Mouse (Mus musculus): ENCODE data around the gene Dph1. TPM values are rescaled to one million over a fixed set of nuclear protein-coding genes. Genes with fewer than 3 reads are reported as not detected.
A peak's percentile ranks its signal among the peaks of the same experiment; 100 is the strongest.

Dph1 gene
- polyA plus RNA-seq, 1 experiment from 2014 or later: 20.4 TPM

GRCm38 (mm10) chr11:75220115-75220514 is 29.1 kb upstream of the Dph1 start:
- Histone ChIP-seq H3K4me3 (no peak overlapping the region), H3K27me3 (no peaks in the 10 kb centered on the region), H3K4me1 (peaks cover 15% of the 10 kb centered on the region), H3K27ac (no peak overlapping the region), H3K4me2 (peak overlapping the region; percentile 22; the same call in 1 of the 2 replicates), H3K9ac (no peak overlapping the region), H3K9me3 (no peaks in the 10 kb centered on the region), H3K36me3 (no peaks in the 10 kb centered on the region)
- WGBS: 20% methylated on average over 9 of the region's 9 CpGs
- ATAC-seq (ENCODE audit: borderline replicate concordance, extremely low read depth, low FRiP score, low TSS enrichment): peak; percentile 59; the same call in 1 of the 2 replicates

- Histone ChIP-seq H3K9me3 (no peaks in the 10 kb centered on the region), H3K9ac (peak overlapping the region; percentile 28), H3K27ac (peak overlapping the region; percentile 24; the same call in 1 of the 2 replicates), H3K36me3 (no peaks in the 10 kb centered on the region), H3K4me1 (peaks cover 19% of the 10 kb centered on the region), H3K27me3 (no peaks in the 10 kb centered on the region), H3K4me3 (peak overlapping the region; percentile 30), H3K4me2 (peak overlapping the region; percentile 63)
- WGBS: 21% methylated on average over 13 of the region's 13 CpGs
- peak; percentile 8 for ATAC-seq (ENCODE audit: borderline replicate concordance, extremely low read depth, low FRiP score, low TSS enrichment)
Observed at GRCm38 (mm10) chr11:75214081-75214950, 23.3 kb upstream of the Dph1 start.

GRCm38 (mm10) chr11:75213372-75214080 is 22.5 kb upstream of the Dph1 start:
- Histone ChIP-seq H3K9me3 (no peaks in the 10 kb centered on the region), H3K4me1 (peaks cover 19% of the 10 kb centered on the region), H3K27me3 (no peaks in the 10 kb centered on the region), H3K4me2 (peak overlapping the region; percentile 63), H3K27ac (peak overlapping the region; percentile 24; the same call in 1 of the 2 replicates), H3K9ac (peak overlapping the region; percentile 28), H3K4me3 (peak overlapping the region; percentile 30), H3K36me3 (no peaks in the 10 kb centered on the region)
- WGBS: 7% methylated on average over 35 of the region's 35 CpGs
- peak; percentile 60 for ATAC-seq (ENCODE audit: borderline replicate concordance, extremely low read depth, low FRiP score, low TSS enrichment)

GRCm38 (mm10) chr11:75212876-75213275 is 21.8 kb upstream of the Dph1 start:
- Histone ChIP-seq H3K36me3 (no peaks in the 10 kb centered on the region), H3K4me1 (peaks cover 19% of the 10 kb centered on the region), H3K27me3 (no peaks in the 10 kb centered on the region), H3K9ac (no peak overlapping the region), H3K4me2 (no peak overlapping the region), H3K27ac (no peak overlapping the region), H3K4me3 (no peak overlapping the region), H3K9me3 (no peaks in the 10 kb centered on the region)
- WGBS: 70% methylated on average over 1 of the region's 3 CpGs
- no peak for ATAC-seq (ENCODE audit: borderline replicate concordance, extremely low read depth, low FRiP score, low TSS enrichment)

- peak; percentile 33 for ATAC-seq (ENCODE audit: borderline replicate concordance, extremely low read depth, low FRiP score, low TSS enrichment)
- Histone ChIP-seq H3K27ac (peak overlapping the region; percentile 41), H3K9me3 (no peaks in the 10 kb centered on the region), H3K4me2 (no peak overlapping the region), H3K36me3 (no peaks in the 10 kb centered on the region), H3K4me3 (no peak overlapping the region), H3K27me3 (no peaks in the 10 kb centered on the region), H3K9ac (no peak overlapping the region), H3K4me1 (peaks cover 19% of the 10 kb centered on the region)
- 57% methylated on average over 8 of the region's 8 CpGs for WGBS
Observed at GRCm38 (mm10) chr11:75212031-75212667, 21.1 kb upstream of the Dph1 start.

GRCm38 (mm10) chr11:75210755-75211154 is 19.7 kb upstream of the Dph1 start:
- no peaks in the 10 kb centered on the region for H3K27me3 ChIP-seq
- H3K4me1 ChIP-seq: peaks cover 19% of the 10 kb centered on the region
- H3K9ac ChIP-seq: no peak overlapping the region
- no peak overlapping the region for H3K4me2 ChIP-seq
- 62% methylated on average over 6 of the region's 6 CpGs for WGBS
- no peaks in the 10 kb centered on the region for H3K36me3 ChIP-seq
- no peak overlapping the region for H3K27ac ChIP-seq
- H3K9me3 ChIP-seq: no peaks in the 10 kb centered on the region
- no peak overlapping the region for H3K4me3 ChIP-seq
- no peak for ATAC-seq (ENCODE audit: borderline replicate concordance, extremely low read depth, low FRiP score, low TSS enrichment)

- no peak overlapping the region for H3K9ac ChIP-seq
- no peaks in the 10 kb centered on the region for H3K9me3 ChIP-seq
- no peaks in the 10 kb centered on the region for H3K27me3 ChIP-seq
- H3K27ac ChIP-seq: no peak overlapping the region
- H3K4me3 ChIP-seq: no peak overlapping the region
- peaks cover 19% of the 10 kb centered on the region for H3K4me1 ChIP-seq
- H3K4me2 ChIP-seq: no peak overlapping the region
- no peaks in the 10 kb centered on the region for H3K36me3 ChIP-seq
- no peak for ATAC-seq (ENCODE audit: borderline replicate concordance, extremely low read depth, low FRiP score, low TSS enrichment)
- 81% methylated on average over 4 of the region's 4 CpGs for WGBS
Observed at GRCm38 (mm10) chr11:75210093-75210492, 19.1 kb upstream of the Dph1 start.

GRCm38 (mm10) chr11:75209363-75209762 is 18.3 kb upstream of the Dph1 start:
- Histone ChIP-seq H3K4me1 (peaks cover 18% of the 10 kb centered on the region), H3K9ac (no peak overlapping the region), H3K9me3 (no peaks in the 10 kb centered on the region), H3K36me3 (no peaks in the 10 kb centered on the region), H3K4me3 (no peak overlapping the region), H3K27me3 (no peaks in the 10 kb centered on the region), H3K4me2 (no peak overlapping the region), H3K27ac (no peak overlapping the region)
- WGBS: 73% methylated on average over 4 of the region's 4 CpGs
- no peak for ATAC-seq (ENCODE audit: borderline replicate concordance, extremely low read depth, low FRiP score, low TSS enrichment)

- Histone ChIP-seq H3K36me3 (no peaks in the 10 kb centered on the region), H3K9ac (no peak overlapping the region), H3K4me2 (no peak overlapping the region), H3K9me3 (no peaks in the 10 kb centered on the region), H3K27ac (no peak overlapping the region), H3K4me3 (no peak overlapping the region), H3K4me1 (peaks cover 10% of the 10 kb centered on the region), H3K27me3 (no peaks in the 10 kb centered on the region)
- no peak for ATAC-seq (ENCODE audit: borderline replicate concordance, extremely low read depth, low FRiP score, low TSS enrichment)
- 78% methylated on average over 4 of the region's 4 CpGs for WGBS
Observed at GRCm38 (mm10) chr11:75206347-75206746, 15.3 kb upstream of the Dph1 start.

- ATAC-seq (ENCODE audit: borderline replicate concordance, extremely low read depth, low FRiP score, low TSS enrichment): no peak
- 51% methylated on average over 9 of the region's 9 CpGs for WGBS
- no peak overlapping the region for H3K4me3 ChIP-seq
- H3K4me1 ChIP-seq: peaks cover 18% of the 10 kb centered on the region
- no peaks in the 10 kb centered on the region for H3K27me3 ChIP-seq
- H3K4me2 ChIP-seq: no peak overlapping the region
- no peaks in the 10 kb centered on the region for H3K9me3 ChIP-seq
- no peak overlapping the region for H3K9ac ChIP-seq
- H3K27ac ChIP-seq: no peak overlapping the region
- no peaks in the 10 kb centered on the region for H3K36me3 ChIP-seq
Observed at GRCm38 (mm10) chr11:75204472-75204871, 13.4 kb upstream of the Dph1 start.

GRCm38 (mm10) chr11:75203926-75204325 is 12.9 kb upstream of the Dph1 start:
- Histone ChIP-seq H3K4me1 (peaks cover 18% of the 10 kb centered on the region), H3K4me3 (no peak overlapping the region), H3K36me3 (no peaks in the 10 kb centered on the region), H3K4me2 (no peak overlapping the region), H3K27me3 (no peaks in the 10 kb centered on the region), H3K9ac (no peak overlapping the region), H3K9me3 (no peaks in the 10 kb centered on the region), H3K27ac (no peak overlapping the region)
- WGBS: 66% methylated on average over 4 of the region's 4 CpGs
- no peak for ATAC-seq (ENCODE audit: borderline replicate concordance, extremely low read depth, low FRiP score, low TSS enrichment)

All from lung, embryonic 15.5 days (tissue).